In genomic region chr4:106618898-106619297, GRCm38 (mm10) we compare ENCODE assay signal across 28 mouse cellular contexts. TPM values are rescaled to one million over a fixed set of nuclear protein-coding genes. Genes with fewer than 3 reads are reported as not detected.
"Had no signal": no experiment of that assay in that cellular context is flagged by ENCODE, and none has a peak within 500 bp of the region (broad histone marks: within the 10 kb centered on the region; RNA-seq: fewer than 3 reads in every experiment).

No protein-coding gene starts in this region.

- ATAC-seq: midbrain, embryonic 13.5 days; midbrain, embryonic 16.5 days had no signal

- H3K4me3 ChIP-seq: layer of hippocampus, adult 2 months; left cerebral cortex, adult 2 months; liver, embryonic 13.5 days; midbrain, embryonic 10.5 days; midbrain, embryonic 13.5 days; myocyte; neural tube, embryonic 13.5 days had no signal

- H3K36me3 ChIP-seq: liver, embryonic 13.5 days; midbrain, embryonic 10.5 days; midbrain, embryonic 13.5 days; neural tube, embryonic 13.5 days had no signal

- H3K4me2 ChIP-seq: liver, embryonic 13.5 days; midbrain, embryonic 13.5 days; neural tube, embryonic 13.5 days had no signal

- H3K9me3 ChIP-seq: liver, embryonic 13.5 days; midbrain, embryonic 10.5 days; midbrain, embryonic 13.5 days; neural tube, embryonic 13.5 days had no signal

- H3K27ac ChIP-seq: layer of hippocampus, adult 2 months; left cerebral cortex, adult 2 months; liver, embryonic 13.5 days; midbrain, embryonic 10.5 days; midbrain, embryonic 13.5 days; neural tube, embryonic 13.5 days had no signal

- DNase-seq: kidney, postnatal 10 days; layer of hippocampus, adult 9-11 months; liver, embryonic 13.5 days; lung, adult 2 months; lung, postnatal 14 days; lung, postnatal 4 days; retina, postnatal 1 day; thymus, postnatal 25 days had no signal

- H3K9ac ChIP-seq: liver, embryonic 13.5 days; midbrain, embryonic 13.5 days; neural tube, embryonic 13.5 days had no signal

RNA-seq across cellular contexts. Expression of gene Lexm, which starts 1.9 kb away (rescaled TPM):
- total RNA-seq: layer of hippocampus, postnatal 25 days; left cerebral cortex, postnatal 36 days; liver, adult 2 months; megakaryocyte progenitor cell, adult 5-6 weeks; monocyte, adult 5-6 weeks; neutrophil, adult 5-6 weeks had no signal
- polyA plus RNA-seq: kidney, embryonic 14.5 days; large intestine, adult 2 months; limb, embryonic 14.5 days; liver, adult 2 months; liver, embryonic 16.5 days; lung, adult 2 months; lung, embryonic 16.5 days; midbrain, embryonic 10.5 days; midbrain, embryonic 16.5 days; myocyte; stomach, embryonic 14.5 days; thymus, postnatal 0 days had no signal

RNA-seq across cellular contexts. Expression of gene Ttc22, which starts 3.3 kb away (rescaled TPM):
- total RNA-seq: megakaryocyte progenitor cell, adult 5-6 weeks; monocyte, adult 5-6 weeks; neutrophil, adult 5-6 weeks had no signal
- polyA plus RNA-seq: liver, adult 2 months; midbrain, embryonic 10.5 days had no signal
